Mouse (Mus musculus): ENCODE results near the gene Plpp3.
A peak's percentile ranks its signal among the peaks of the same experiment; 100 is the strongest.

The Plpp3 gene

DNA sequence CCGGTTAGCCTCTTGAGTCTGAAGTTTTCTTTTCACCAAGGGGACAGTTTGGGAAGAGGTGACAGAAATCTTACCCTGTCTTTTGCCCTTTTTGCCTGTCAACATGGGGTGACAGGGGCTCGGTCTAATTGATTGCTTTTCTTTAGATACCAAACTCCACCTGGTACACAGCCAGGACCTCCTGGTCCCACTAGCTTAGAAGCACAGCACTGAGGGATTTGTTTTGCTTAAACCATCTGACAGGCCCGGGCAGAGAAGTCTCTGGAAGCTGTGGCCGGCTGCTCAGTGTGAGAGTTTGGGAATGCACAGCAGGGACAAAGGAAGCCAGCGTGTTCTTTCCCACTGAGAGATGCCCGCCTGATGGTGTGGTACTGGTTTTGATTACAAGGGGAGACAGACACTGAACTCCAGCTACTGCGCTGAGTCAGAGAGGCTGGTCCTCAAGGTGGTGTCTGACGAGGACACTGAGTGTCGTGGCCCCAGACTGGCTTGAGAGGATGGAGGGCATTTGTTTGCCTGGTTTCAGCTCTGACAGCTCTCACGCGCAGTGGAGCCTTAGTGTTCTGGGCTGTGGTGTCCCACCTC, 64.2 kb downstream of the Plpp3 start:
- DNase-seq, result no peak

- DNase-seq, result peak in 1 of 2 experiments; percentile 40
Observed at GRCm38 (mm10) chr4:105223101-105223924, 66.2 kb downstream of the Plpp3 start.

DNA sequence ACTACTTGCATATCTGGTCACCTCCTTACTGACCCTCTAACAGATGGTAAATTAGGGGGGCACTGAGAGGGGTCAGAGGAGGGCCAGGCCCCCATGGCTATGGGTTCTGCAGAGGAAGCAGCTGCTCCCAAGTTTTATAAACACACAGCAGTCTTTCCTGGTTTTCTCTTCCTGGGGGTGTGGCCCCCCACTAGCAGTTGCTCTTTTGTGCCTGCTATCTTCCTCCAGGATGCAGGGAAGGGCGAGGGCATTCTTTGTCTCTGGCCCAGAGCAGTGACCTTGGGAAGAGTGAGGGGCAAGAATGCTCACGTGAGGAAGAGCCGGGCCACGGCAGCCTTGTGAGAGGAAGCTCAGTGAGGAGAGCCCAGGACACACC, 66.8 kb downstream of the Plpp3 start:
- DNase-seq, result peak; percentile 57 to 84

- peak; percentile 64 to 74 for DNase-seq
Observed at GRCm38 (mm10) chr4:105225512-105225911, 68.4 kb downstream of the Plpp3 start.

GRCm38 (mm10) chr4:105226351-105226750, 69.2 kb downstream of the Plpp3 start:
- DNase-seq, result peak; percentile 45 to 60

GRCm38 (mm10) chr4:105230127-105230526, 73.0 kb downstream of the Plpp3 start:
- peak in 1 of 2 experiments; percentile 38 for DNase-seq

- DNase-seq, result no peak
Observed at GRCm38 (mm10) chr4:105240233-105240632, 83.1 kb downstream of the Plpp3 start.

- no peak for DNase-seq
Observed at GRCm38 (mm10) chr4:105244931-105245330, 87.8 kb downstream of the Plpp3 start.

DNA sequence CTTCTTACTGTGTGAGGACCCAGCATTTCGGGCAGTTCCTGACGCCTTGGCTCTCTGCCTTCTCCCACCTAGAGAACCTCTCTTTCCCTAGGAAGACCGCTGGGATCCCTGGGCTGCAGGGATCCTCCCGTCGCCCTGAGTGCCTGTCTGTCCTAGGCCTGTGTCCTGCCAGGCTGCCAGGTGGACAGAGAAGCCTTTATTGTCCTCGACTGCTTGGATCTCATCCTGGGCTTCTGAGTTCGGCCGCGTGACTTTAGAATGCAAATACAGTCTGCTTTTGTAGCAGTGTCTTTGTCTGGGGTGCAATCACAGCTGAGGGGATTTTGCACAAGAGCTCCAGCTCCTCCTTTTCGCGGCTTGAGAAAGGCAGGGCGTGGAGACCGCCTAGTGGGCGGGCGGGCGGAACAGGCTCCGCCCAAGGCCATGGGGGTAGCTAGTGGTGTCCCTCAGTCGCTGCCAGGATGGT, 88.4 kb downstream of the Plpp3 start:
- DNase-seq, result peak; percentile 59 to 74

DNA sequence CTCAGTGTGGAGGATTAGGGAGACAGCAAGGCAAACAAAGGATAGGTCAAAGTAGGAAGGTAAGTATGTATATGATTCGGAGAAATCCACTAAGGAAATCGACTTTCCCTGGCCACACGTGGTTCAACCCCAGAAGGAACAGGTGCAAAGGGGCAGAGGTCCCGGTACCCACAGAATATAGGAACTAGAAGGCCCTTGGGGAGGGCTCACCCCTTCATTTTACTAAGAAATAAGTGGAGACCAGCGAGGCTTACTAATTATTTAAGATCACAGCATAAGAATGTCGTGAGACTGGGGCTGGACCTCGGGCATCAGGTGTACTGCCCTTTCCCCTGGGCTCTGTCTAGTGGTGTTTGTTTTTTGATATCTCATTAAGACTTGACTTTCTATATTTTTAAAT, 89.2 kb downstream of the Plpp3 start:
- no peak for DNase-seq

- DNase-seq, result no peak
Observed at GRCm38 (mm10) chr4:105248161-105248560, 91.0 kb downstream of the Plpp3 start.

DNA sequence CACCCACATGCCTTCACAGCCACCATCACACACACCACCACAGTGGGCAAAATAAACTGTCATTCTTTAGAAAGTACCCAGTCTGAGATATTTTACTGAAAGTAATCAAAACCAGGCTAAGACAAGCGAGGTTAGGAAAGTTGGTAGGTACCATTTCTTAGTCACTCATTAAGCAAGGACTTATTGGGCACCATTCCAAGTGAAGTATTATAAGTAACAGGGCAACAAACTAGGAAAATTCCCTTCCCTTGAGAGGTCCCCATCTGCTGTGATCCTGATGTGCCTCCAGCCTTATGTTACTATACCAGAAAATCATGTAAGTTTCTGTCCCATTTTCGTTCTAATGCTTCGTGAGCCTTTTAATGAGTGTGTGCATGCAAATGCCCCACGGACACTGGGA, 92.1 kb downstream of the Plpp3 start:
- DNase-seq, result no peak

DNA sequence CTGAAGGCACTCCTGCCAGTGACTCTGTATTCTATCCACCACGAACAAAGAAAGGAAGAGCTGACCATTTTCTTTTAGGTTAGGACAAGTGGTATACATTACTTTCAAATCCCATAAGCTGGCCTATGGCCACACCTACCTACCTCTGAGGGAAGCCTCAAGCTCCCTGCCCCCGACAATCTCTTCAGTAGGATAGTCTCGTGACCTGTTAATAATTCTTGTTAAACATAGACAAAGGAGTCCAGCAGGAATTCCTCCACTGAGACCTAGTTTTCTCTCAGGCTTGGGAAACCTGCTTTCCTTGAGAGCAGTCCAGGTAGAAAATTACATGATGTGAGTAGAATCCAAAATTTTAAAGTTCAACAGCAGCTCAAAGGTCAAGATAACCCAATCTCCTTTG, 93.8 kb downstream of the Plpp3 start:
- DNase-seq, result peak; percentile 43 to 51

DNA sequence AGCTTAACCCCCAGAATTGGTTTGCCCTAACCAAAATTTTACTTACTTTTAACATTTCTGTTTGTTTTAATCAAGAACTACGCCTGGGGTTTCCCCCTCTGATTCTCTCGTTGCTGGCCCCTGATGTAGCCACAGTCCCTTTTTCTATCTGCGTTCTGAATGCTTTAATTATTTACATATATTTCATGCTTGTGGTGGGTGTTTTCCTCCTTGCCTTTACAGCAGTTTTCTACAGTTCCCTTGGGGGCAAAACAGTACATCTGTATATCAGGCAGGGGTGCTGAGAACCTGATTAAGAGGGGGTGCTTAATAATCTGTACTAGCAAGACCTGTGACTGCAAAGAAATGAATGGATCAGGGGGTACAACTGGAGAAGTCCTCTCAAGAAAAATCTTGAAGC, 94.9 kb downstream of the Plpp3 start:
- DNase-seq, result no peak

DNA sequence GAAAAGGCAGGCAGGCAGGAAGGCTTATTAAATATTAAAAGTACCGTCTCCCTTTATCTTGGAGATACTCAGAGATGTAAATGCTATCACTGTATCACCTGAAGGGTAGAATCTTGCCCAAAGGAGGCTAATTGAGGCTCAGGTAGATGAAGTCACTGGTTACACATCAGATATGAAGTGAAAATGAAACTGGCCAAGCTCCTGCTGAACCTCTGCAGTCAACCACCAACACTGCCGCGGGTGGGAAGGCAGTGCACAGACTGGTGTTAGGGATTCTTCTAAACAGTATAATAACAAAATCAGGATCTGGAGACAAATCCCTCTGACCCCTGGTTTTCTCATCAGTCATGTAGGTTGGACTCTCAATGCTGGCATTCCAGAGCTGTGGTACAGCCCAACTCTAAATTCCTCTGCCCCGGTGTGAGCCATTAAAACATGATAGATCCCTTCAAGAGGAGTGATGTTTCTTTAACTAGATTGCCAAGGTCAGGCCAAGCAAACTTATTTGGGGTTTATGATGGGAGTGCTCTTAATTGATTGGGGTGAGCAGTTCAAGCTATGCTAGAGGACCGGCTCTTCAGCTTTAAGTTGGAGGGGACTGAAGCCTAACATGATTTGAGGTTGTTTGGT, 95.5 kb downstream of the Plpp3 start:
- no peak for DNase-seq

- no peak for DNase-seq
Observed at GRCm38 (mm10) chr4:105253453-105254341, 96.5 kb downstream of the Plpp3 start.

- DNase-seq, result no peak
Observed at GRCm38 (mm10) chr4:105254365-105254764, 97.2 kb downstream of the Plpp3 start.

DNA sequence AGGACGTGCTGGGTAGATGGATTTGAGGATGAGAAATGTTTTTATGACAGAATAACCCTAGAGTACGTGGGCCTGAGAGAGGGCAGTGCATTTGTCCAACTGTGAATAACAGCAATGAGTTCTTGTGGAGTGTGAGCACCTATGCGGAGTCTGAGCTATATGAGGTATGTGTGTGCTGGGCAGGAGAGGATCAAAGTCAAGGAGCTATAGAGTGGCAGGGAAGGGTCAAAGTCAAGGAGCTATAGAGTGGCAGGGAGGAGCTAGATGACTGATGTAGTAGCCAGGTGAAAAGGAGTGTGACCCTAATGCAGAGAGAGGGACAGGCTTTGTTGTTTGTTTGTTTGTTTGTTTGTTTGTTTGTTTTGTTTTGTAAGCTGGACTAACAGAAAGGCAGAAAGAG, 98.0 kb downstream of the Plpp3 start:
- DNase-seq, result no peak

DNA sequence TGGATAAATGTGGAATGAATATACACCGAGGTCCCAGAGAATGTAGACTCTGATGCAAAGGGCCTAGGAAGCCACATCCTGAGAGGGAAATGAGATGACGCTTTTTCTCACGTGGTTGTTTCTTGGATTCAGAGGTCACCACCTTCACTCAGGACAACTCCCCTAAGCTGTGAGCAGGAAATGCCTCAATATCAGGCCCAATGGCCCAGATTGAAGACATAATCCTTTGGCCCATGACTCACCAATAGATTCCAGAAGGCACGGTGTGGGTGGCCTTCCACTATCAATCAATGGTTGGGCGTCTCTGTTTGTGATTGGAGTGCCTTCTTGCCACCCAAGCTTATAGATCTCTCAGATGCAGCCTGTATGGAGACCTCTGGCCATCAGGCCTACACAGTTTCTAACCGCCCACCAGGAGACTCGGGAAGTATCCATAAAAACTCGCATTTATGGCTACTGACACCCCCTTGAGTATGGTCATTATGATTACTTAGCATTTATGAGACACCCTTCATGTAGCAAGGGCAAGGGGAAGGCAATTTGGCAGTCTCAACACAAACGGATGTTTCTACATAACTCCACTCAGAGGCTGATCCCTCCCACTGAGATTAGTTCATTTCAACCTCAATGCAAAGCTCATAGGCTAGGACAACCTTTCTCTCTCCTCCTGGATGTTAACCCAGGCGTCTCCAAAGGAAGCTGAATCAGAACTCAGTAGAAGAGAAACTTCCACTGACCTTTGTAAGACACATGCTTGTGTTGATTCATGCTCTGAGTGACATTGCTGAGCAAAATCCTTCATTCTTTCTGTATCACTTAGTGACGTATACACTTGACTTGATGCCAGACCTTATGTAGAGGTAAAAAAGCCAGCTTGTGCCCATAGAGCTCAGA, 100.8 kb downstream of the Plpp3 start:
- DNase-seq, result no peak

DNA sequence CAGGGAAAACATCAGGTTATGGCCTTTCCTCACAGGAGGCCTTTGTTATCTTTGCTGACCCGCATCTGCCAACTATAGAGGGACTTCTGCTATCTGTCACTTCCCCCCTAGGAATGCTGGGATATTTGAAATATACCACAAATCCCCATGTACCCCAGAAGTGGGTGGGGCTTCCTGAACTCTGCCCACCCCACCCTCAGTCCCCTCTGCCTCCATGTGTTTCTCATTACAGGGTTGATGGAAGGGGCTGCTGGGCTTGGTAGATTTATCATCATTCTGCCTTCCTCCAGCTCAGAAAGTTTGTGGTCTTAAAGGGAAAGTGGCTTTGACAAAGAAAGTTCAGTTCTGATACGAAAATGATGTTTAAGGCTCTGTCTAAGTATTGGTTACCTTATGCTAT, 103.2 kb downstream of the Plpp3 start:
- no peak for DNase-seq

DNA sequence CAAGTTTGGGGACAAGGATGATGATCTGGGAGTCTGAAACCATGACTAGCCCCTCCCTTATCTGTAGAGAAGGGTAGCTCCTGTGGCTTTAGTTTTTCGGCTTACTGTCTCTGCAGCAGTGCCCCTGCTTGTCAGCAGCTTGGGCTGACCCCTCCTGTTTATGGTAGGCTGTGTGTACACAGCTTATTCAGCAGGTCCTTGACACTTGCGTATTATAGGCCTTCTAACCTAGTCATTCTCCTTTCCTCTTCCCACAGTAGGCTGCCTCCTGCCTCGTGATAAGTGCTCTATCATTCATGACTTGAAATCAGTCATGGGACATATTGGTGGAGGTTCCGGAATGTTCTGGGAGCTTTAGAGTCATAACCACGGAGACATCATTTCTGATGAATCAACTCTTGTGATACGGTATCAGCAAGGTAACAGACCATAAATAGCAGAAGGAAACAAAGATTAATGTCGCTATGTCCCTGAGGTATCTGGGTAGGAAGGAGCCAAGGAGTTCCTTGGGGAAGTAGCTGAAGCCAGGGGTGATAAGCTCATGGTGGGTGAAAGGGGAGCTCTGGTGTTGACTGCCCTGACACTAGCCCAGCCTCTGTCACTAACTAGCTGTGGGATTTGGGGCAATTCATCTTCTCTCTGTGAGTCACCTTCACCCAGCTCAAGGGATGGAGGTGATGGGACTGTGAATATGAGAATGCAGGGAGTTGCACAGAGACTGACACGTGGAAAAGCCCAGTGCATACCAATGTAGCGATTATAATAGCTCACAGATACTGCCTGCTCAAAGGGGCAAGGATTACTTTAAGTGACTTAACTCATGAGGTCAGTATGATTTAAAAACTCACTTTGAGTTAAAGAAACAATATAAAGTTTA, 104.0 kb downstream of the Plpp3 start:
- no peak for DNase-seq
